Mouse (Mus musculus): ENCODE results near the gene Lcn9.
"Not testable (repeated sequence)": the region's sequence is repeated elsewhere in the genome, so short reads cannot be mapped to it uniquely, and the experiment has no call there.

The Lcn9 gene

DNA sequence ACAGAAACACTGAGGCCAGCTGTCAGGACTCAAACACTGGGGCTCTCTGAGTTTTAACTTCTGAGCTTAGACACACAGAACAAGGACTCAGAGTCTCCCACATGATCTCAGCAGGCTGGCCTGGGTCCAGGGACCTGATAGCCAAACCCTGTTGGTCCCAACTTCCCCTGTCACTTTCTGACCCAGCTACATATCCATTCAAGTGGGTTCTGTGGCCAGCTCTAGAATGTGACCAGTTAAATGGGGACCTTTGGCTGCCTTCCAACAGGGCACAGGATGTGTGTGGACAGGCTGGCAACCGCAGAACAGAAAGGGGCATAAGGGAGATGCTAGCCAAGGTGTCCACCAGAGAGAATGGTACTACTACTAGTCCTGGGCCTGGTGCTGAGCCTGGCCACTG lies at the start of gene Lcn9:
Gene Lcn9 (plus strand): TSS at position 348 of the 400 bp plus-strand sequence.
- DNase-seq (ENCODE audit: low read depth, low spot score): no peak

DNA sequence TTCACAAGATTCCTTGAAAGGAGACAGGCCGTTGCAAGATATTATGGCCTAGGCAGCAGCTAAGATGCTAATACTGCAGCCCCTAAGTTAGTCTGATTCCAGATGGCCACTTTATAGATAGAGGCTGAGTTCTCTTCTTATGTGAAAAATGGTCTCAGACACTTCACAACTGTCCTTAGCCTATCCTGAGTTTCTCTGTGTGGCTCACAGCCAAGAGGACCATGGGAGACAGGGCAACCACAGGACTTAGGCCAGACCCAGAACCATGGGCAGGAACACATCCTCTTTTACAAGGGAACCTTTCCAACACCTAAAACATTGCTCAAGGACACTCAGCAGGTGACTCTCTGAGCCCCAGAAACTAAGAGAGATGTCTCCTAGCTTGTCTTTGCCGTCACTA lies 49.4 kb upstream of the Lcn9 start:
- no peak for DNase-seq (ENCODE audit: low read depth, low spot score)

DNA sequence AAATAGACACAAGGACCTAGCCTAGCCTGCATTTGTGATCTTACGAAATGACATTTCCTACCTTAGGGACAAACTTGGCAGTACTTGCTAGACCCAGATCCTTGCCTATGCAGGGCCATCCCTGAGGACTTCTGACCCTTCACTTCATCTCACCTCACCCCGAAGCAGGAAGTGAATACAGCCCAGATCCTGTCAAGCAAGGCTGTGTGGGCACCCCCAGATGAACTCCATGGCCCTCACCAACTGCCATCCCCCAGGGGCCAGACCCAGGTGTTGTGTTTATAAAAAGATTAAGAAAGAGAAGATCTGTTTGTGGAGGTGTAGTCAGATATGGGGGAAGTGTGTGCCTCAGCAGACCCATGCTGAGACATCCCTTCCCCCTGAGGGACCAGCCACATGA lies 48.3 kb upstream of the Lcn9 start:
- peak; percentile 58 for DNase-seq (ENCODE audit: low read depth, low spot score)

DNA sequence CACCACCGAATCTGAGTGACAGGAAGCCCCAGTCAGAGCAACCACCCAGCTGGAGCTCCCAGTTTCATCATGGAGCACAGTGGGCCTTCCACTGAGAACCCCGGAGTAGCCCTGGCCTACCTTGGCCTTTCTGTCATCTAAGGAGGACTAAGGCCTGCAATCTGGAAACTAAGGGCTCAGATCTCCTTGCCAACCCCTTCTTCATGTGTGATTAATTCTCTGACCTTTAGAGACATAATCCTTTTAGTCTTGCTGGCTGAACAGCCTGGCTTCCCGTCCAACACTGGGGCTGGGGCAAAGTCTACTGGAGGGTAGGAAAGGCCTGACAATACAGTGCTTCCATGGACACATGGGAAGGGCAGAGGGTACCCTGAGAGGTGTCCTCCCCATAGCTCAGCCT lies 47.0 kb upstream of the Lcn9 start:
- no peak for DNase-seq (ENCODE audit: low read depth, low spot score)

DNA sequence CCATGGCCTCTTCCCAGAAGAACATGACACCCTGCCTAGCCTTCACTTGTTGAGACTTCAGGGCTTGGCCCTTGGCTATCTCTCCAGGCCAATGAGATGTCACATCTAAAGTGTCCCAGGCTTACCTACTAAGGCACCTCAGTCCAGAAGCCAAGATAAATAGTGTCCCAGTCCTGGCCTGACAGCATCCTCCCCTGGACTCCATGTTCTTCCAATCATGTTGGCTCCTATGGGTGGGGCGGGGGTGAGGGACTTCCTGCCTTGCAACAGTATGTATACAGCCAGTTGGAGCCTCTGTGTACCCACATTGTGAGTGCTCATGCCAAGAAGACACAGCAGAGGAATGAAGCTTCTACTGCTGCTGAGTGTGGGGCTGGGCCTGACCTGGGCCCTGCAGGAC lies 46.2 kb upstream of the Lcn9 start, which contains the start of gene Lcn11:
Gene Lcn11 (plus strand): TSS at position 301 of the 400 bp plus-strand sequence.
- no peak for DNase-seq (ENCODE audit: low read depth, low spot score)

DNA sequence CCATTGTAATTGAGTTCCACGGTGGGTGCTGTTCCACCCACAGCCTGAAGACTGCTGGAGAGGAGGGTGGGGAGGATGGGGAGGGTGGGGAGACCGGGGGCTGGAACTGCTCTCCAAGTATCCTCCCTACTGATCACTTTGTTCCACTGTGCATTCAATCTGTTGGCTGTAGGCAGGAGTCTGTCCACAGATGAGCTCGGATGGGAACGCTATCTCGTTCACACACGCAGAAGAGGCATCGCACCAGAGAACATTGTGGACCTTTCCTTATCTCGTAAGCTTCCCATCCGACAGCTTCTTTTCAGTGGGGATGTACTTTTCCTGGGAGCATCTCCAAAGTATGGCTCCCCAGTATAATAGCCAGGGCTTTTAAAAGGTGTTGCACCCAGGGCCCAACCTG lies 43.9 kb upstream of the Lcn9 start:
- no peak for DNase-seq (ENCODE audit: low read depth, low spot score)

DNA sequence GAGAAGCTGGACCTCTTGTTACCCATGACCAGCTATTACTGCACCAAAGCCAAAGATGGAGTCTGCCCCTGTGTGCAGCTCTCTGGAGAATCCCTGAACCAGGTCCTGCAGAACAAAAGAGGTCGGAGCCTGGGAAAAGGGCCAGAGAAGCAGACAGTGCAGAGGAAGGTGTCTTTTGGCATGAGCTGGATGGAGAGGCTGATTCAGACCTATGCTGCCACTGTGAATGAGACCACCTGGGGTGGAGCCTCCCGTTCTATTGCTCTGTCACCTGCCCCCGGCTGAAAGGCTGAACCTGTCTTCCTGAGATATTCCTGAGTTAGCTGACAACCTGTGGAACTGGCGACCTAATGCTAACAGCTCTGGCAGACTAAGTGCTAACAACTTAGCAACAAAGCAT lies 42.0 kb upstream of the Lcn9 start:
- DNase-seq (ENCODE audit: low read depth, low spot score): no peak

DNA sequence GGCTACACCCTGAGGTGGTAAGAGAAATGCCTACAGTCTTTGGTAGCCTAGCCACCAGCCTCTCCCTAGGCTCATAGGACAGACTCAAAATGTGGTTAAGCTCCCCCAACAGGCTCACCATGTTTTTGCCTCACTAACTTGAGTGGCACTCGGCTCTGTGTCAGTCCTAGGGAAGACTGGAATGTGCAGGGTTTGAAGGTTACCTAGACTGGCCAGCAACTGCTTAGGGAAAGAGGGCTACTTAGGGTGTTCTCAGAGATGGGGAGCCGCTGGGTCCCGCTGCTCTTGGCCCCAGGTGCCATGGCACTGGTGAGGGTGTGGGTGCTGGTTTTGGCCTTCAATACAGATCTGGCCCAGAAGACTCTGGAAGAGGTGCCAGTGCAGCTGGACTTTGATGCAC lies 41.0 kb upstream of the Lcn9 start, which contains the start of gene Gm13539:
Gene Gm13539 (plus strand): TSS at position 301 of the 400 bp plus-strand sequence.
- DNase-seq (ENCODE audit: low read depth, low spot score): no peak

DNA sequence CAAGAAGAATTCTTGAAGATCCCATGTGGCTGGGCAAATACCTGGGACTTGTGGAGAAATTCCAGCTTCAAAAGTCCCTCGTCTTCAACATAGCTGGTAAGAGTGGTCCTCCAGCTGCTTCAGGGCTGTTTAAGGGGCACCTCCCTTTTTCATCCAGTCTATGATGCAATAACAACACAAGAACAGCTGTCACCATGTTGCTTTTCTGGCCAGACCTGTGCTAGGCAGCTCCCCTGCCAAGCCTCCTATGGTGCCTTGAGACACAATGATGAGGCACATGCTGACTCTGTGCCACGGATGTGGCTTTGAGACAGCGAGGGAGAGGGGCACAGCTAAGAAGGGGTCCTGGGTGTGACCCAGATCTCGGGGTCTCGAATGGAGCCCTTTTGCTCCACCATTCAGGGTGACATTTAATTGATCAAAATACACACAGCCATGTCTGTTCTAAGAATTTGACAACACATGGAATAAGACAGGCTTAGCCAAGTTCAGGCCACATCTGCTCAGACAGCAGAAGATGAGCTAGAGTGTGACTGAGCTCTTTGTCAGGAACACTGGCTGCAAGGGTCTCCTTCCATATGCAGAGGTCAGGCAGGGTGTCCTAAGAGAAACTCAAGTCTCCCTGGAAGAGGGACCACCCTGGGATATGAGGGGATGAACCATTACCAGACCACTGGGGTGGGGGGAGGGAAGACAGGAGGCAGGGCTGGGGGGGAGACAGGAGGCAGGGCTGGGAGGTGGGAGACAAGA lies 37.2 kb upstream of the Lcn9 start:
- no peak for DNase-seq (ENCODE audit: low read depth, low spot score)

DNA sequence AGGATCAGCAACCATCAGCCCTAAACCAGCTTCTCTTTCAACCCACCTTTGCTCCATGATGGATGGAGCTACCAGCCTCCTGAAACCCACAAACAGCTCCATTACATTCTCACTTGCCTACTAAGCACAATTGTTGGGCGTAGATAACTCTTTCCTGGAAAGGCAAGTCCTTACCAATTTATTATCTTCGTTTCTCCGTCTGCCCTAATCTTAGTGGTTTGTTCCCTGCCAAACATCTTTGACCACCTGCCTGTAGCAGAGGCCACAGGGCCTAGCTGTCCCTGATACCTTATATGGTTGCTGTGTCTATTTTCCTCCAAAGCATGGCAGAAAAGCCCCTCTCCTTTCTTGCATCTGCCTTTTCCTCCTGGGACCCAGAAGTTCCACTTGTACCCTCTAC lies 33.9 kb upstream of the Lcn9 start:
- no peak for DNase-seq (ENCODE audit: low read depth, low spot score)

DNA sequence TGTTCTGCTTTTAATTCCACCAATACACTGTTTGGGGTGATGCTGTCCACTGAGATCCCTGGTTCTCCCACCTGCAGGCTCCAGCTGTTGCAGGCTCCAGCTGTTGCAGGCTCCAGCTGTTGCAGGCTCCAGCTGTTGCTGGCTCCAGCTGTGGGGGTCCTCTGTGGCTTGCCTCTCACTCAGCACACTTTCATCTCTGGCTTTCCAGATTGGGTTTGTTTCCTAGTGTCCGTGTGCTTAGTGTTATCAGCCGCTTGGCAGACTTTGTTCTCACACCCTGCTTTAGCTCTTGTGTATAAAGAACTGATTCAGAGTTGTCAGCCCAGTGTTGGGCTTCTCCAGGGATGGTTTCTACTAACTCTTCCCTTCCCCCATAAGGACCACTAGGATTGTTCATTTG lies 25.3 kb upstream of the Lcn9 start:
- DNase-seq (ENCODE audit: low read depth, low spot score): no peak

DNA sequence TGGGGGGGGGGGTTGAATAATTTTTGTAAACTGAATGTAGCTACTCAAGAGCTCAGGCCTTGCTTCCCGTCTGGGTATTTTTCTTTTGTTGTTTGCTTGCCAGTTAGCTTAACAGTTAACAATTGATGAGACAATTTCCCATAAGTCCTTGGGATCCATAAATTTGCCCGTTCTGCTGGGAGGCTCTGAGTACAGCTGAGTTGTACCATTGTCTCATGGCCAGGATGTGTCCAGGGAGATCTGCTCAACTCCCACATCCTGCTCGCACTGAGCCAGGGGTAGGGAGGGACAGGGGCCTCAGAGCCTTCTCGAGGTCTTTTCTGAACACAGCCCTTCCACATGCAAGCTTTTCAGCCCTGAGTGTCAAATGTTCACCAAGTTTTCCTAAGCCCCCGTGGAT lies 24.9 kb upstream of the Lcn9 start:
- no peak for DNase-seq (ENCODE audit: low read depth, low spot score)

DNA sequence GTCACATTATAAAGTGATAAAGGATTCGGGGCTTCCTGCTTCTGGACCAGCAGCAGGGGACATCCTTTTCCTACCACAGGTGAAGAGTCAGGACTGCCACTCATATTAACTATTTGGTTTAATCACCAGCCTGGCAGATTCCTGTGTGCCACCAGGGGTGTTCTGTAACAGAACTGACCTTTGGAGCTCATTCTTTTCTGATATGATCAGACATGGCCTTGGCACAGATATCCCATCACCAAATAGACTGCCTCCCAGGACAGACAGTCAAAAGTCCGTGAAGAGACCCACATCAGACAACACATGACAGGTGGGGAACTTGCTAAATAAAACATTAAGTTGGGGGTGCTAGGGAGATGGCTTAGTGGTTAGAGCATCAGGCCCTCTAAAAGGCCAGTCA lies 11.2 kb upstream of the Lcn9 start:
- DNase-seq (ENCODE audit: low read depth, low spot score): no peak

DNA sequence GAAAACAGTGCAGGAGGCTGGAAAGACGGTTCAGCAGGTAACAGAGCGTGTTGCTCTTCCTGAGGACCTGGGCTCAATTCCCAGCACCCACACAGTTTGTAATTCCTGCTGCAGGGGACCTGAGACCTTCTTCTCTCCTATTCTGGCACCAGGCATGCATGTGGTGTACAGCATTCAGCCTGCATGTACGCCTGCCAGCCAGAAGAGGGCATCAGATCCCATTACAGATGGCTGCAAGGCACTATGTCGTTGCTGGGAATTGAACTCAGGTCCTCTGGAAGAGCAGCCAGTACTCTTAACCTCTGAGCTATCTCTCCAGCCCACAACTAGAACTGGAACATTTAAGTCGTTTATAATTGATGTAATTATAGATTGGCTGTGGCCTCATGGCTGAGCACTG lies 9.6 kb upstream of the Lcn9 start:
- DNase-seq (ENCODE audit: low read depth, low spot score): peak; percentile 20

DNA sequence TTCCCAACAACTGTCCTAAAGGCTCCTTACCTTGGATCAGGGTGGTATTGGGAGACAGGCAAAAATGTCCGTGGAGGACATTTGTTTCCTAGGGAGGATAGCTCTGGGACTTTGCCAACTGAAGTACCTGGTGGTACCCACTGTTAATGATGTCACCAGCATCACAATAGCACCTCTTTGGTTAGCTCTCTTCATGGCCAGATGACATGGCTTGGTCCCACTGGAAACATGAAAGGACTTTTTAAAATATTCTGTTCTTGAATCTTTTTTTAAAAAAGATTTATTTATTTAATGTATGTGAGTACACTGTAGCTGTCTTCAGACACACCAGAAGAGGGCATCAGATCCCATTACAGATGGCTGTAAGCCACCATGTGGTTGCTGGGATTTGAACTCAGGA lies 7.2 kb upstream of the Lcn9 start, which contains the start of gene Glt6d1:
Gene Glt6d1 (minus strand): TSS at position 101 of the 400 bp plus-strand sequence.
- not testable (repeated sequence) for DNase-seq (ENCODE audit: low read depth, low spot score)

DNA sequence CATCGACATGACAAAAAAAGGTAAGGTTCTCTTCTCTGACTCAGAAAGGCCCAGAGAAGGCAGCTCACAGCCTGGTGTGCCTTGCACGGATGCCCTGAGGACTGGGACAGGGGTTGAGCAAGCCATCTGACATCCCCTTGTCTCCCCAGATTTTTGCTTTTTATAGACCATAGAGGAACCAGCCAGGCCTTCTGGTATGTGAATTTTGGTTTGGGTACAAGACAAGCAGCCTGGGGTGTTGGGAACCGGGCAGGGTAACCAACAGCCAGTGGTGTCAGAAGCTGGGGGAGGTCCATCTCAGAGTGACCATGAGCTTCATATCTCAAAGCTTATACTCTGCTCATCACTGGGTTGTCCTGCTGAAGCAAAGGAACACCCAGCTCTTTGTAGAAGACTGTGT lies 1.8 kb downstream of the Lcn9 start:
- DNase-seq (ENCODE audit: low read depth, low spot score): no peak

DNA sequence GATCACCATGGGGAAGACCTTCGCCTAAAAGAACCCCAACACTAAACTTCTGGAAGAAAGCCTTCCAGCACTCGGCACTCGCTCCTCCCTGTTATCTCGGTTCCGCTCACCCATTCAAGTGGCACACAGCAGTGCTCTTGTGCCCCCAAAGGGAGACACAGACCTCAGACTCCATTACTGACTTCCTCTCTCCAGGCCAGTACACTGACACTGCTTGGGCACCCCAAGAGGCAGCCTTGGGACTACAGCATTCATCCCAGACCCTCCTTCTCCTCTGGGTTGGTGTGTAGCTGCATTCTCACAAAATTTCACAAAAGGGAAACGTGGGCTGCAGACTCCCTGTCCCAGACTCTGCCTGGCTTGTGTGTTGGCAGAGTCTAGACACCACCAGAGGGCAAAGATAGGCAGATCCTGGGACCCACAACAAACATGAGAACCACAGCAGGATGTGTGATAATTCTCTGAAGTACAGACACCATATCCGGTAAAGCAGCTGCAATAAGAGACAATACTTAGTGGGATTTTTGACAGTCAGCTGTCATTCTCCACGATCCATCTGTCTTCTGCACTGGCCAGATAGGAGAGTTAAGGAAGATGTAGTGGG lies 5.5 kb downstream of the Lcn9 start:
- DNase-seq (ENCODE audit: low read depth, low spot score): no peak

DNA sequence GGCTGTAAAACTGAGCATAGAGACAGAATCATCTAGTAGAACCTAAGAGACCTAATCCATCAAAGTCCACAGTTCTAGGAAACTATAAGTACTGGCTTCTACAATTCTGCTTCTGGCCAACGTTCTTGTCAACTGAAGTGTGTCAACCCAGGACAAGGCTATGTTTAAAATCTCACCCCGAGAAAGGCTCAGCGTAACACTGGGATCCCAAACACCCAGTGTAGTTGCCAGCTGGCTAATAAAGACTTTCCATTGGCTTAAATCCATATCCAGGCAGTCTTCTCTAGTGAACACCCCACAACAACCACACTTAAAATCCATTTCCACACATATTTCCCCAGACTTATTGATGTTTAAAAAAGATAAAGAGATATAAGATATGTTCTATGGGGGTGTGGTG lies 7.8 kb downstream of the Lcn9 start:
- no peak for DNase-seq (ENCODE audit: low read depth, low spot score)

DNA sequence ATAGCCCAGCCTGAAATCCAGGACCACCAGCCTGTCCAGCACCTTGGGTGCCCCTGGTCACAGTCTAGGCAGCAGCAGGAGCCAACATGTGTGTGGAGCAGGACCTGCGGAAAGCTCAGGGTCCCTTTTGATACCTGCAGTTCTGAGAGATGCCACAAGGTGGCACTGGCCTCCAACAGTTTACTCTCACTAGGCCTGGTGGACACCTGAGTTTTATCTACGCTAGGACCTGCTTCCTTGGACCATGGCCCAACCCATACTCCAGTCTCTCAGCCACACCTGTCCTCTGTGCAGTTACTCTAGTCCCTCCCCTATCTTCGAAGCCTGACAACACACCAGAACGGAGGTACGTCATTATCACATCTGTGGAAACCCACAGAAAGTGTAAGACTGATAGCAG lies 13.3 kb downstream of the Lcn9 start:
- peak; percentile 71 for DNase-seq (ENCODE audit: low read depth, low spot score)

DNA sequence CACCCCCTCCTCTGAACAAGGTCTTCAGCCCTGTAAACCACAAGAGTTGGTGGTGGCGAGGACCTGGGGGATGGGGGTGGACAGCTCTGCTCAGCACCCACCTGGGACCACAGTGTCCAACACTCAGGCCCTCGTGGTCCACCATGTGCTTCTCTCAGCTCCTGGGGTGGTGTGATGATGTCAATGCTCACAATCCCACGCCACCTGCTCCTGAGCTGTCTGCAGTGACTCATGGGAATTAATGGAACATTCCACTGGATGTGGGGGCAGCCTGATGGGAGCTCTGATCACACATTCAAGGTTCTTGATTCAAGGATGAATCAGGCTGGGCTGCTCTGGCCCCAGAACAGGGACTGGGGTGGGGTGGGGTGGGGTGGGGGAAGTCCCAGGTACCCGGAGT lies 19.2 kb downstream of the Lcn9 start:
- DNase-seq (ENCODE audit: low read depth, low spot score): no peak

DNA sequence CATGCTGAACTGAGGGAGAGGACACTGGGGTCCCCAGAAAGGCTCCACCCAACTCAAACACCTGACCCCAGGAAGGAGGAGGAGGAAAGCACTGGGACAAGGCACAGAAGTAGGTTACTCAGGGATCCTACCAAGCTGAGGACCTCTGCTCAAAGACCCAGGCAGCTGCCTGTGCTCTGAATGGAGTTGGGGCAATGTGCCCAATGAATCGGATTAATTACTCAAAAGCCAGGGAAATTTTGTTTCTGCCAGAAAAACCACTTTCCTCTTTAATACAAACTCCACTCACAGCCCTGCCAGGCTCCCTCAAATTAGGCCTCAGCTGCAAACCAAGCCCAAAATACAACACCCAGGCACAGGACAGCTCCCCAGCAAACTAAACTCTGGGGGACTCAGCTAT lies 19.8 kb downstream of the Lcn9 start:
- no peak for DNase-seq (ENCODE audit: low read depth, low spot score)

DNA sequence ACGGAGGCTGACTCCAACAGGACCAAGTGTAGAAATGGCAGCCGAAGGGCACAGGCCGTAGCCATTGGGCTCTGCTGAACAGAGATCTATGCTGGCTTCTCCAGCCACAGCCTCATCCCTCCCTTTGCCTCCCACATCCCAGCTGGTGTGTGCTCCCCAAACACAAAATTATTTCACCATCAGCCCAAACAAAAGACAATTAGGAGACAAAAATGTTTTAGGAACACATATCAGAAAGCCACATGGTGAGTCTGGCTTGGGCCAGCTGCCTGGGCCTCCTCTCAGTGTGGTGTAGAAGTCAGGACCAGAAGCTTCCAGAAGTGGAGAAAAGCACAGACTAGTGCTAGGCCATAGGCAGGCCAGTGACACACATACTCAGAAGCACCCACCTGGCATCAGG lies 21.1 kb downstream of the Lcn9 start:
- no peak for DNase-seq (ENCODE audit: low read depth, low spot score)

DNA sequence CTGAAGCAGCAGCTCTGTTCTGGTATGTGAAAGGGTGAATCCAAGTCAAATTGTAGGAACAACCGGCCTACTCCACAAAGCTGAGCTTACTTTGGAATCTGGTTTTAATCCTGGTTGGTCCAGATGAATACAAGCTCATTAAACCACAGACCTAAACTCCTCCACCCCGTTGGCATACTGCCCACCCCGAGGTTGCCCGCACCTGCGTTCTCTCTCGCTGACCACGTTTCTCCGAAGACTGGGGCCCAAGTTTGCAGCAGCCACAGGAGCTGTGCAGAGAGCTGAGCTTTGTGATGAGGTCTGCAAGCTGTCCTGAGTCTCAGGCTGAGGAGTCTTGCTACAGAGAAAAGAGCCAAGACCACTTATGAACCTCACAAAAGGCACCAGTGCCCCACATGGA lies 23.6 kb downstream of the Lcn9 start:
- DNase-seq (ENCODE audit: low read depth, low spot score): no peak

Data from A20 (cell line).